Mouse (Mus musculus): ENCODE measurements around the gene Stk11. TPM values are rescaled to one million over a fixed set of nuclear protein-coding genes. Genes with fewer than 3 reads are reported as not detected.
A peak's percentile ranks its signal among the peaks of the same experiment; 100 is the strongest.

Stk11 gene
- polyA plus RNA-seq, 1 experiment from 2014 or later: 10.0 TPM

DNA sequence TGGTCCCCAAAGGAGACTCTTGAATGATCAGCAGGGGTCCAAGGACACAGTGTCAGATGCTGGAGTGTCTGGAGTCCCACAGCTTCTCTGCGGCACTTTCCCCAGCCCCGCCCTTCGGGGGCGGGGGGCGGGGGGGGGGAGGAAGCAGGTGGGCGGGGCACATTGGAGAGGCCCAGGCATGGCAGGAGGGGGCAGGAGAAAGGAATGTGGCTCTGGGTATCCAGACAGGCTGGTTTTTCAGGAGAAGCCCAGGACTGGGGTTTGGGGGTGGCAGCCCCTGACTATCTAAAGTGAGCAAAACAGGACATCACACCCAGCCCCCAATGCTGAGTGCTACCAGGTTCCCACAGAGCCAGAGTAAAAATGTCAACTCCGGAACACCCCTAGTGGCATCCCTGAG is 18.3 kb upstream of the Stk11 start:
- no peak for ATAC-seq (replicated peaks; ENCODE audit: insufficient number of reproducible peaks, insufficient read depth, low FRiP score, low read depth)
- Histone ChIP-seq H3K27ac (peak overlapping the region; percentile 3; the same call in 1 of the 2 replicates), H3K4me3 (no peak overlapping the region), H3K4me1 (replicated peaks) (peaks cover 77% of the 10 kb centered on the region), H3K36me3 (no peaks in the 10 kb centered on the region), H3K9ac (0 out of 2 replicates have a peak overlapping the region, but pooled peaks have one; percentile 3), H3K4me2 (peak overlapping the region; percentile 17), H3K9me3 (replicated peaks) (no peaks in the 10 kb centered on the region), H3K27me3 (no peaks in the 10 kb centered on the region)
- WGBS: 6% methylated on average over 6 of the region's 7 CpGs

DNA sequence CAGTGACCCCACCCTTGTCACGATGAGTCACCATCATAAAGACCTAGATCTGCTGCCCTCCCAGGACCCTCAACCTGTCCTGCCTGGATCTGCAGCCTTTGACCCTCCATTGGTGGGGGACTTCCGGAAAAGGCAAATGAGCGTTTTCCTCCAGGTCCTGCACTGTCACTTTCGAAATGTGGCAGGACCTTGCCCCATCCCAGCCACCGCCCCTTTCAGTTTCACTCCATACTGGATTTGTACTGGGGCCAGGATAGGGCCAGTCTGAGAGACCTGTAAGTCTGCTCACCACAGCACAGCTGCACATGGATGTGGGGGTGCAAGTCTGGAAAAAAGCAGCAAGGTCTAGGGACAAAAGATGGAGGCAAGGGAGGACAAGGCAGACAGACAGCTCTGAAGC is 17.0 kb upstream of the Stk11 start:
- Histone ChIP-seq H3K27ac (no peak overlapping the region), H3K4me2 (no peak overlapping the region), H3K9ac (no peak overlapping the region), H3K27me3 (no peaks in the 10 kb centered on the region), H3K9me3 (replicated peaks) (no peaks in the 10 kb centered on the region), H3K4me3 (no peak overlapping the region), H3K4me1 (replicated peaks) (peaks cover 73% of the 10 kb centered on the region), H3K36me3 (no peaks in the 10 kb centered on the region)
- 81% methylated on average over 5 of the region's 5 CpGs for WGBS
- no peak for ATAC-seq (replicated peaks; ENCODE audit: insufficient number of reproducible peaks, insufficient read depth, low FRiP score, low read depth)

DNA sequence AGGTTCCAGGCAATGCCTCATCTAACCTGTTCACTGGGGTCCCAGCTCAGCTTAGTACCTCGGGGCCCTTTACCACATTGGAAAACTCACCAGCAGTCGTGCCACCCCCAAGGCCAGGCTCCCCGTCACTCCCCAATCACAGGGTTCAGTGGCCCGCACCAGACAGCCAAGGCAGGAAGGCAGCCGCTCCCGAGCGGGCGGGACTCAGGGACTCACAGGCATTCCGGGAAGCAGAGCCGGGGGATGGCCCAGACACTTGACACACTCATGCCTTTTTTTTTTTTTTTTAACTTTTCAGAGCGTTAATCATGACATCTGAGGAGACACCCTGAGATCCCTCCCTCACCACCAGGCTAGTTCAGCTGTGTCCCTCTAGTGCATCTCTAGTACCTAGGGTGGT is 14.6 kb upstream of the Stk11 start:
- Histone ChIP-seq H3K9me3 (replicated peaks) (no peaks in the 10 kb centered on the region), H3K27me3 (no peaks in the 10 kb centered on the region), H3K4me3 (peak overlapping the region; percentile 91), H3K9ac (no peak overlapping the region), H3K27ac (0 out of 2 replicates have a peak overlapping the region, but pooled peaks have one; percentile 20), H3K4me1 (replicated peaks) (peaks cover 52% of the 10 kb centered on the region), H3K4me2 (peak overlapping the region; percentile 75), H3K36me3 (no peaks in the 10 kb centered on the region)
- 49% methylated on average over 11 of the region's 11 CpGs for WGBS
- ATAC-seq (replicated peaks; ENCODE audit: insufficient number of reproducible peaks, insufficient read depth, low FRiP score, low read depth): no peak

DNA sequence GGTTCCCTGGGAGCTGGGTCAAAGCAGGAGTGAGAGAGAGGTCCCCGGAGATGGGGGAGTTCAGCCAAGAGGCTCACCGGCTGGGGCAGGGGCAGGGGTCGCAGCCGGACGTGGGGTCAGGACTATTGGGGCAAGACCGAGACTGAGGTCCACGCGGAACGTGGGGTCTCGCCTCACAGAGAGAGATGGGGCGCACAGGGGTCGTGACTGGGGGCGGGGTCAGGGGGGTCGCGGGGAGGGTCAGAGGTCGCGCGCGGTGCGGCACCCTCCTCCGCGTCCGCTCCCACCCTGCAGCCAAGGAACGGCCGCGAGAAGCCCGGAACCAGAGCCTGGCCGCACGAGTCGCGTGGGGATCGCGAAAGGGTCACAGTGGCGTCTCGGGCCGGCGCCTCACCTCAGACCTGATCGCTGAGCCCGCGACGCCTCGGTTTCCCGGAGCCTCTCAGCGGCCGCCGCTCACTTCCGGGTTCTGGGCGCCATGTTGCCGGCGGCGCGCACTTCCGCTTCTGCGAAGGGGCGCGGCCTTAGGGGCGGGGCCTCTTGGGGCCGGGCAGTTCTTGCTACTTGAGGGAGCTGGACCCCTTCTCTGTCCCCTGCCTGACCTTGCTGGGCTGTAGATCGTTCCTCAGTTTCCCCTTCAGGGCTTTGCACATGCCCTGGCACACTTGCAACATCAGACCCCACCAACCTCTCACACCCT is 13.2 kb upstream of the Stk11 start:
- peak overlapping the region; percentile 94 for H3K9ac ChIP-seq
- H3K27ac ChIP-seq: peak overlapping the region; percentile 70
- H3K4me1 ChIP-seq (replicated peaks): peaks cover 39% of the 10 kb centered on the region
- under 1% methylated on average over 50 of the region's 59 CpGs for WGBS
- peak overlapping the region; percentile 75 for H3K4me2 ChIP-seq
- H3K36me3 ChIP-seq: no peaks in the 10 kb centered on the region
- ATAC-seq (replicated peaks; ENCODE audit: insufficient number of reproducible peaks, insufficient read depth, low FRiP score, low read depth): peak; percentile 82
- no peaks in the 10 kb centered on the region for H3K27me3 ChIP-seq
- H3K4me3 ChIP-seq: peak overlapping the region; percentile 91
- no peaks in the 10 kb centered on the region for H3K9me3 ChIP-seq (replicated peaks)

DNA sequence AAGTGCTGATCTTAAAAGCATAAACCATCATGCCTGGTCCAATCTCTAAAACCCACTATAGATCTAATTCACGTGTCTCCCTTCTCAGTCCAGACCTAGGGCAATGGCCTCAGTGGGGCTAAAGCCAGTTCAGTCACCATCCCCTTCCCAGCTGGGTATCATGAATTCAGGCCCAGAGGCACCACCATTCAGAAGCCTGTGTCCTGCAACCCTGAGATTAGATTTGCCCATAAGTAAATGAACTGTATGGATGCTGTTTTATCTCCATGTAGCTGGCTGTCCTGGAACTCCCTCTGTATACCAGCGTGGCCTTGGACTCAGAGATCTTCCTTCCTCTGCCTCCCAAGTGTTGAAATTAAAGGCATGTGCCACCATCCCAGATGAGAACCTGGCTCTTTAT is 12.6 kb upstream of the Stk11 start:
- Histone ChIP-seq H3K4me3 (no peak overlapping the region; the same call in 1 of the 2 replicates), H3K4me2 (peak overlapping the region; percentile 75; the same call in 1 of the 2 replicates), H3K9me3 (replicated peaks) (no peaks in the 10 kb centered on the region), H3K9ac (no peak overlapping the region), H3K36me3 (no peaks in the 10 kb centered on the region), H3K27me3 (no peaks in the 10 kb centered on the region), H3K27ac (peak overlapping the region; percentile 70), H3K4me1 (replicated peaks) (peaks cover 34% of the 10 kb centered on the region)
- no peak for ATAC-seq (replicated peaks; ENCODE audit: insufficient number of reproducible peaks, insufficient read depth, low FRiP score, low read depth)
- WGBS: 90% methylated on average over 2 of the region's 2 CpGs

DNA sequence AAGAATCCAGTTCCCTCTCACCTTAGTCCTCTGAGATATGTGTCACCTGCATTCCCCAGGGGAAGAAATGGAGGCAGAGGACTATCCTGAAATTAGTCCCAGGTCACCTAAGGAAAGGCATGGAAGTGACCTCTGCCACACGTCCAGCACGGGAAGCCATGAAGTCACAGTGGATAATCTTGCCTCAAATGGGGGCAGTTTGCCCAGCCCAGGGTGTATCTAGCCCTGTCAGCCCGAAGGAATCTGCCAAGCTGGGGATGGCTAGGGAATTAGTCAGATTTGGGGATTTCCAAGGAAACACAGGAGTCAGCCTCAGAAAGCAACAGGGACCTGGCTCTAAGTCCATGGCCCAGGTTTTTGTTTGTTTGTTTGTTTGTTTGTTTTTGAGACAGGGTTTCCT is 11.4 kb upstream of the Stk11 start:
- no peak for ATAC-seq (replicated peaks; ENCODE audit: insufficient number of reproducible peaks, insufficient read depth, low FRiP score, low read depth)
- Histone ChIP-seq H3K36me3 (no peaks in the 10 kb centered on the region), H3K4me3 (no peak overlapping the region), H3K9ac (no peak overlapping the region), H3K4me1 (replicated peaks) (peaks cover 30% of the 10 kb centered on the region), H3K4me2 (no peak overlapping the region), H3K27me3 (no peaks in the 10 kb centered on the region), H3K27ac (no peak overlapping the region), H3K9me3 (replicated peaks) (no peaks in the 10 kb centered on the region)
- 70% methylated on average over 3 of the region's 3 CpGs for WGBS

DNA sequence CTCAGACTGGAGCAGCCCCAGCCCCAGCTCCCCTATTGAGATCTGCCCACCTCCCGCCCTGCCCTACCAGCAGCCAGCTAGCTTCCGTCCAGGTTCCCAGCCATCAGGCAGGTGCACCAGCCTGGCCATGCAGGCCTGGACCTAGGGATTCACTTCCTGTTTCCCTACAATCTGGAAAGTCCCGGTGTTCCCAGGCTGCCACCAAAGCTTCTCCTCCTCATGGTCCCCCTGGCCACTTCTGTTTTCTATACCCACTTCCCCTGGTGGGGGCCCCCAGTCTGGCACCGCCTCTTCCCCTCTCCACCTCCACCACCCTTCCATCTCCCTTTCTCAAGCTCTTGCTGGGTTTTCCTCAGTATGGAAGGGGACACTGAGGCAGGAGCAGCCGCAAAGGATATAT is 10.1 kb upstream of the Stk11 start, which contains the start of gene Sbno2:
Gene Sbno2, minus strand, starts transcription at position 112 of the 400 bp plus-strand sequence.
- Histone ChIP-seq H3K27me3 (no peaks in the 10 kb centered on the region), H3K9ac (no peak within 1 kb of the TSS; the same call in 1 of the 2 replicates), H3K4me2 (no peak within 1 kb of the TSS), H3K36me3 (no peaks in the 10 kb centered on the region), H3K4me3 (no peak within 1 kb of the TSS), H3K27ac (0 out of 2 replicates have a peak within 1 kb of the TSS, but pooled peaks have one; percentile 16), H3K9me3 (replicated peaks) (no peaks in the 10 kb centered on the region), H3K4me1 (replicated peaks) (peaks cover 20% of the 10 kb centered on the region)
- ATAC-seq (replicated peaks; ENCODE audit: insufficient number of reproducible peaks, insufficient read depth, low FRiP score, low read depth): no peak
- 68% methylated on average over 5 of the region's 5 CpGs for WGBS

DNA sequence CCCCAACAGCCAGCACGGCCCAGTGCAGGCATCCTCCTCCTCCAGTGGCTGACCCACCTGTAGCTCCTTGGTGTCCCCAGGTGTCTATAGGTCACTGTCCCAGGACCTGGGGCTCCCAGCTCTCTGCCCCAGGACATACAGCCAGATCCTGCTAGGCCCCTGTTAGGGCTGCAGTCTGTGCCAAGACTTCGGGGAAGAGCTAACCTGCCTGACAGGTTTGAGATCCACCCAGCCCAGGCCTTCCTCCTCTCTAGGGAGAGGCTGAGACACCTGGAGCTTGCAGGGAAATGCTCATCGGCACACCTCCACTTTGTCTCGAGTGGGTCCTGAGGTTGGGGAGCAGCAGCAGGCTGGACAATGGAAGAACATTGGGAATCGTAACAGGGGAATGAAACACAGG is 9.7 kb upstream of the Stk11 start:
- no peaks in the 10 kb centered on the region for H3K27me3 ChIP-seq
- H3K4me3 ChIP-seq: no peak overlapping the region
- H3K4me1 ChIP-seq (replicated peaks): peaks cover 15% of the 10 kb centered on the region
- ATAC-seq (replicated peaks; ENCODE audit: insufficient number of reproducible peaks, insufficient read depth, low FRiP score, low read depth): no peak
- H3K9ac ChIP-seq: no peak overlapping the region; the same call in 1 of the 2 replicates
- H3K9me3 ChIP-seq (replicated peaks): no peaks in the 10 kb centered on the region
- H3K27ac ChIP-seq: 0 out of 2 replicates have a peak overlapping the region, but pooled peaks have one; percentile 16
- 58% methylated on average over 5 of the region's 5 CpGs for WGBS
- H3K36me3 ChIP-seq: no peaks in the 10 kb centered on the region
- no peak overlapping the region for H3K4me2 ChIP-seq

DNA sequence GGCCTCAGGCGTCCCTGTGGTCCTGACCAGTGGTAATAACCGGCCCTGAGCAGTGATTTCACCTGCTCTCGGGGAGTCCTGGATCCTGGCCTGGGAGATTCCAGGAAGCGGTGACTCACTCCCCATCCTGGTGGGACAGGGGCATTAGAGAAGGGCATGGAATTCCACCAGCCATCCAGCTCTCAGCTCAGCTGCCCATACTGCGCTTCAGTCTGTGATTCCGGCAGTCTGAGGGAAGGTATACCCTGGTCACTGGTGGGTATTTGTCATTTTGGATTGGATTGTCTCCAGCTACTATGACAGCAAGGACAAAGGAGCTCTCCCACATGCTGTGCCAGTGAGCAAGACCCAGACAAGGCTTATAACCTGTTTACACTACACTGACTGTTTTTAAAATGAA is 7.9 kb upstream of the Stk11 start:
- Histone ChIP-seq H3K4me2 (no peak overlapping the region), H3K9ac (no peak overlapping the region), H3K4me3 (no peak overlapping the region), H3K27ac (no peak overlapping the region), H3K9me3 (replicated peaks) (no peaks in the 10 kb centered on the region), H3K36me3 (no peaks in the 10 kb centered on the region), H3K4me1 (replicated peaks) (peaks cover 4% of the 10 kb centered on the region), H3K27me3 (no peaks in the 10 kb centered on the region)
- ATAC-seq (replicated peaks; ENCODE audit: insufficient number of reproducible peaks, insufficient read depth, low FRiP score, low read depth): no peak
- WGBS: 51% methylated on average over 6 of the region's 6 CpGs

DNA sequence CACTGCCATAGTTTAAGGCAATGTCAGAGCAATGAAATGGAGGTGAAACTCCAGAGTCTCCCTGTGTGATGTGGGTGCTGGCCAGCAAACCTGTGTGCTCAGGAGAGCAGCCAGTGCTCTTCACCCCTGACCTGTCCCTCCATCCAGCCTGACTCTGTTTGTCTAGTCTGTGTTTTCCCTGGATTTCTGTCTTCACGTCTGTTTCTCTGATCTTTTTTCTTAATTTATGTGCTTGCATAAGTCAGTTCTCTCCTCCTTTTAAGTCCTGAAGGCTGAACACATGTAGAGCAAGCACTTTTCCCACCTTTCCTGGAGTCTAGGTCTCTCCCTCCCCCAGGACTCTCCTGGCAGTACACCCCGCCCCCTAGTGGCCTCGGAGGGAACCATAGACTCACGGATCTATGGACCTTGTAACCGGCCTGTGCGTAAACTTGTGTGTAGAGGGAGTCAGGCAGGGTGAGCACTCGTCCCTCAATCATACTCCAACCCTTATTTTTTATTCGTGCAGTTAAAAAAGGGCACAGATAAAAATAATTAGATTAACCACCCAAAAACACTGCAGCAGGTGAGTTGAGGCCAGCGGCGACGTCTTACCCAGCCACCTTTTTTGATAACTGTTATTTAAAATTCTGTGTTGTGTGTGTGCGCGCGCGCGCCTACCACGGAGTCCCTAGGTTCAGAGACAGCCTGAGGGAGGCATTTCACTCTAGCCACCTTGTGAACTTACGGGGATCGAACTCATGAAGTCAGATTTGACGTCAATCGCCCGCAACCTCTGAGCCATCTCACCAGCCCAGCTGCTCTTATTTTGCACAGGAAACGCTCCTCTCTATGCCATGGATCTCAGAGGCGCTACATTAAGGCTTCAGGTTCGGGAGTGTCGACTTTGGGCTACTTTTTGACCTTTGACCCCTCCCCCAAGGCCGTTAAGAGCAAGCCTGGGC is 990 bp upstream of the Stk11 start:
- peaks cover 3% of the 10 kb centered on the region; the same call in 1 of the 2 replicates for H3K36me3 ChIP-seq
- peak; percentile 51 for ATAC-seq (replicated peaks; ENCODE audit: insufficient number of reproducible peaks, insufficient read depth, low FRiP score, low read depth)
- WGBS: 3% methylated on average over 27 of the region's 27 CpGs

DNA sequence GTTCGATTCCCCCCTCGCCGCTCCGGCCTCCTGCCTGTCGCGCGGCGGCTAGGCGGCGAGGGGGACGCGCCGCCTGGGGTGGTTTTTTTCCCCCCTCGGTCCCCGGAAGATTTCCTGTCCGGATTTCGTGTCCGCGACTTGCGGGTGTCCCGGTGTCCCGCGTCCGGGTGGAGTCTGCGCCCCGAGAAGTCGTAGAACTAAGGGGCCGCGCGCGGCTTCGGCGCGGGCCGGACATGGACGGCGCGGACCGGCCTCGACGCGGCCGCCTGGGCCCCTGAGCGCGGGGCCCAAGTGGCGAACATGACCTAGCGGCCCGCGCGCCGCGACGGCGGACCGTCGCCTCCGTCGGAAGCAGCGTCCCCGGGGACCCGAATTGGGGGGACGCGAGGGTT is 337 bp downstream of the Stk11 start:
- Histone ChIP-seq H3K27ac (peak overlapping the region; percentile 86), H3K4me3 (peak overlapping the region; percentile 95), H3K9me3 (replicated peaks) (no peaks in the 10 kb centered on the region), H3K27me3 (no peaks in the 10 kb centered on the region), H3K9ac (peak overlapping the region; percentile 95), H3K36me3 (peaks cover 9% of the 10 kb centered on the region; the same call in 1 of the 2 replicates), H3K4me1 (replicated peaks) (peaks cover 48% of the 10 kb centered on the region), H3K4me2 (peak overlapping the region; percentile 92)
- under 1% methylated on average over 63 of the region's 63 CpGs for WGBS
- ATAC-seq (replicated peaks; ENCODE audit: insufficient number of reproducible peaks, insufficient read depth, low FRiP score, low read depth): no peak

More for the DNA sequence above, 990 bp upstream of the Stk11 start:
- Histone ChIP-seq H3K9me3 (replicated peaks) (no peaks in the 10 kb centered on the region), H3K27ac (peak overlapping the region; percentile 93), H3K4me3 (peak overlapping the region; percentile 59), H3K9ac (peak overlapping the region; percentile 65), H3K4me2 (peak overlapping the region; percentile 69), H3K4me1 (replicated peaks) (peaks cover 37% of the 10 kb centered on the region), H3K27me3 (no peaks in the 10 kb centered on the region)
